Mouse (Mus musculus) heart, postnatal 36 days (tissue): ENCODE measurements at regions not wholly inside any gene's neighbourhood (a gene's known extent, or its start where the extent isn't known, plus 50 kb on each side); places are given as distances from the start of the nearest gene placed in this dataset.

Source experiments
- DNase-seq, 2 experiments: peaks; one replicate each; pipeline ENCODE4 v3.0.0; 2021 to 2022
- intact Hi-C: fragments of 180-260 bp; cut with DNase I; formaldehyde crosslinking; loops from one replicate; pipeline ENCODE4 v1.15.1; 2025

DNA sequence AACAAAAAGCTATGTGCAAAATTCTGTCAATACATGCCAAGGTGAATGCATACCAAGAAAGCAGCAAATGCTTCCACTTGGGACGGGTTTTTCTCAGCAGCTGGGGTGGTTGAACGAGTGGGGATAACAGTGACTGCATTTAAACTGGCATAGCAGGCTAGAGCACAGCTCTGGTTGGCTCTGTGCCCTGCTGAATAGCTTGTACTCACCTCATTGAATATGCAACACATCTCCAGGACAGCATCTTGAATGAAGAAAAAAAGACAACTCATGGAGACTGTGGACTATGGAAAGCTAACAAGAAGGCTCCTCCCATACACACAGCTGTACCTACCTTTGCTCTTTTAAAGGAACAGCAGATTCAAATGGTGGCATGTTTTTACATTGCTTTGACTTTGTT is 111.2 kb upstream of the Fbxo33 start:
- DNase-seq: no peak

GRCm38 (mm10) chr12:59312703-59313102 is 93.2 kb upstream of the Fbxo33 start:
- DNase-seq: no peak
- intact Hi-C loops: no loop called here

More for the DNA sequence above, 111.2 kb upstream of the Fbxo33 start:
- intact Hi-C loops: no loop called here

GRCm38 (mm10) chr12:59307958-59308357 is 88.4 kb upstream of the Fbxo33 start:
- intact Hi-C loops: no loop called here
- DNase-seq: no peak

GRCm38 (mm10) chr12:59304522-59304921 is 85.0 kb upstream of the Fbxo33 start:
- no peak for DNase-seq
- intact Hi-C loops: no loop called here
